Mouse (Mus musculus): ENCODE results near the gene Clic4.
A peak's percentile ranks its signal among the peaks of the same experiment; 100 is the strongest.
"Not testable (repeated sequence)": the region's sequence is repeated elsewhere in the genome, so short reads cannot be mapped to it uniquely, and the experiment has no call there.

Clic4 gene

DNA sequence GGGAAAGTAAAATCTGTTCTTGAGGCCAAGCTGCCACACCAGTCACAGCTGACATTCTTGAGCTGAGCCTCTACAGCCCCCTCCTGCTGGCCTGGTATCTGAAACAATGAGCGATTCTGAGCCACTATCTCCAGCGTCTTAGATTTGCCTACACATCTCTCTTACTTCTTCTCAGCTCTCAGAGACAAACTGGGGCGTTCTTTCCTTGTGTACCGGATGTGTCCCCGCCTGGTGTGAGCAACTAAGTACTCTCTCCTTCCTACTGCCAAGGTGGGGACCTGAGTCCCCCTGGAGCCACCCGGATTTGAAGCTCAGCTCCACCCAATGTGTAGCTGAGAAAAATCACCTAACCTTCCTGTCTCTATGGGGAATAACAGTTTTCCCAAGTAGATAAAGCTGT is 19.2 kb upstream of the Clic4 start:
- peak; percentile 54 for DNase-seq

DNA sequence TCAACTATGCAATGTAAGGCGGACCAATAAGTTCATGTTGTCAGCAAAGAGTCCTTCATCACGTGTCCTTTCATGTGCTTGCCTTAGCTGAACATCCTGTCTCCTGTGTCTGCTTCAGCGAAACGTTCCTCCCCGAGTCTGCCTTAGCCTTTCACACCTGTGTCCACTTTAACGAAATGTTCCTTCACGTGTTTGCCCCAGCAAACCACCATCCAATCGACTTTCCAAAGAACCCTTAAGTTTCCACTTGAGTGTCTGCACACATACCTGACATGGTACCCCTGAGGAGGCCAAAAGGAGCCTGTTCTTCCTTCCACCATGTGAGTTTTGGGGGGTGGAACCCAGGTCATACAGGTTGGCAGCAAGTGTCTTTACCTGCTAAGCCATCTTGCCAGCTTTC is 18.6 kb upstream of the Clic4 start:
- DNase-seq: peak; percentile 61

DNA sequence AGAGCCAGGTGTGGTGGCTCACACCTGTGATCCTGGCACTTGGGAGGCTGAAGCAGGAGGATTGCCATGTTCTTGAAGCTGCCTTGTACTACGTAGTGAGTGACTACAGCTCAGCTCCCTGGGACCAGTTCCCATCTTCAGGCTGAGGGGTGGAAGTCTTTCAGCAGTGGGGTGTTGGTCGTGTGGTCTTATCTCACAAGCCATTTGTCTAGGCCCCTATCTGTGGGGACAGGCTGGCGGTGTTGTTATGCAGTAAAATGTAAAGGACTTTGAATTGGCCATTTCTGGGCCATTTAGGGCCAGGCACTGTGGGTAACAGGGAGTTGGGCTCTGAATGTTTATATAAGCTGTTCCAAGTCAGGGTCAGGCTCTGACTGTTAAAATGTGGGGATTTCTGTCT is 15.4 kb upstream of the Clic4 start:
- DNase-seq: no peak

DNA sequence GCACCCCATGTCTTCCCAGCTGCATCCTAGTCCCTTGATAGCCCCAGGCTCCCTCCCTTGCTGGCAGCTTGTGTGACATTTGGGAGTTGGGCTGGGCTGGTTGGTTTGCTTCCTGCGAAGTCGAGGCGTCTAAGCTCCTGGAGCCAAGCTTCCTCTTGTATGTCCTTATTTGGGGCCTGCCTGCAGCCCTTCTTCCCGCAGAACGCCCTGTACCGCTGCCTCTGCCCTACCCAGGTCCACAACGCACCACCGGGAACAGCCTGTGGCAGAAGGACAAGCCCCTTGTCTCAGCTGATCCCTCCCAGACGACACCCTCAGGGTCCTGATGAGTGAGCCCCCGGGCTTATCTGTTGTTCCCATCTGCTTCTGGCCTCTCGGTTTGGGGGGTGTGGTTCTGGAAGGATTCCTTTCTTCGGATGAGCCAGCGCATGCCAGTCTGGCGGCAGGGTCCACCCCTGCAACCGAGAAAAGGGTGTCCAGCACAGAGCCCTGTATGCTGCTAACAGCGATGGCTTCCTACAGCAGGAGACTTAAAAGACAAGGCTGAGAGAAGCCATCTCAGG is 14.3 kb upstream of the Clic4 start:
- DNase-seq: peak; percentile 87

DNA sequence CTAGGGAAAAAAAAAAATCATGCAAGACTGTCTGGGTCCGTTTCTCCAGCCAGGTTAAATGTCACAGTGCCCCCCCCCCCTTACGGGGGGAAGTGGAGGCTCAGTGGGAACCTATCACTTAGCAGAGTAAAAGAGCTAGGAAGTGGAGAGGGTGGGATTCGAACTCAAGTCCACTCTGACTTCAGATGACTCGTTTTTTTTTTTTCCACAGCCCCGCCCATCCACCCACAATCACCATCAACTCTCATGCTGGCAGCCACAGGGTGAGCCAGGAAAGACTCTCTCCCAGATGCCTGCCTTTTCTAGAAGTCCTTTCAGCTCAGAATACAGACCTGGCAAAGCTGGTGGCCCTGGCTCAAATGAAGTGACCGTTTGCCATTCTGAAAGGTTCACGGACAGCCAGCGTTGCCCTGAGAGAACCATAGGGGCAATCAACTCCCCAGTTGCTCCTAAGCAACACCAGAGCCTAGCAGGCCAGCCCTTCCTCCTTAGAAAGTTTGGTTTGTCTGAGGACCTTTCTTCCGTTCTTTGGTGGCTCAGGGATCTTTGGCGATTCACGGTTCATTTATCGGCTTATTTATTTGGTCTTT is 13.5 kb upstream of the Clic4 start:
- peak; percentile 51 for DNase-seq

DNA sequence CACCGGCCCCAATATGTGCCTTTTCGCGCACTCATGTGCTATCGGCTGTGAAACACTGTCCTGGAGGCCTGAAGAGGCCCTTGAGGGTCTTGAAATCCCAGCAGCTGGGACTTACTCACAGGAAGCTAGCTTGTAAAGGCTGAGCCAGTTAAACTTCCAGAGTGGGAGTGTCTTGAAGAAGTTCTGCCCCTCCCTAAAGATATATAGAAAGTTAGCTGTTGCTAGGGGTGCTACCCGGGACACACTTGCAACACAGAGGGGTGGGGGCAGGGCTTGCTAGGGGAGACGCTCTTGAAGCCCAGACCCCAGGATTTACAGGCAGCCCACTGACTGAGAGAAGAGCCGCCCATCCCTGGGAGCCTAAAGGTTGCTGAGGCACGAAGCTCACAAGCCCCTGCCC is 12.8 kb upstream of the Clic4 start:
- peak; percentile 42 for DNase-seq

DNA sequence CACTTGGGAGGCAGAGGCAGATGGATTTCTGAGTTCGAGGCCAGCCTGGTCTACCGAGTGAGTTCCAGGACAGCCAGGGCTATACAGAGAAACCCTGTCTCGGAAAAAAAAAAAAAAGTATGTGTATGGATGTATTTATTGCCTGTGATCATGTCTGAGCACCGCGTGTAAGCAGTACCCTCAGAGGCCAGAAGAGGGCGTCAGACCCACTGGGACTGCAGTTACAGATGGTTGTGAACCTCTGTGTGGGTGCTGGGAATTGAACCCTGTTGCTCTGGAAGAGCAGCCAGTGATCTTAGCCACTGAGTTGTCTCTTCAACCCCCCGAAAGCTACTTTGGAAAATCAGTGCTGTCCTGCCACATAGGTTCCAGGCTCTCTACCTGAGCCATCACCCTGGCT is 11.3 kb upstream of the Clic4 start:
- DNase-seq: no peak

DNA sequence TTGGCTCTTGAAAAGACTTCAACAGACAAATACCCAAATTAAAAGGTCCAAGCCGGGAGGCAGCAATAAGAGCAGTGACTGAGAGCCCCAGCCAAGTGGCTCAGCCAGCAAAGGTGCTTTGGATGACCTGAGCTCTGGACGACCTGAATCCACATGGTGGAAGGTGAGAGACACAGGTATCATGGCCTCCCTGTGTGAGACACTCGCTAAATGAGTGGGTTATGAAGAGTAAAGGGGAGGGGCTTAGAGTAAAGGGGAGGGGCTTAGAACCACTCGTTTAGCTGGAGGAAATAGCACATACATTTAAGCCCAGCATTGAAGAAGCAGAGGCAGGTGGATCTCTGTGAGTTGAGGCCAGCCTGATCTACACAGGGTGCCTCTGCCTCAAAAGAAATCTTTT is 10.8 kb upstream of the Clic4 start:
- no peak for DNase-seq

DNA sequence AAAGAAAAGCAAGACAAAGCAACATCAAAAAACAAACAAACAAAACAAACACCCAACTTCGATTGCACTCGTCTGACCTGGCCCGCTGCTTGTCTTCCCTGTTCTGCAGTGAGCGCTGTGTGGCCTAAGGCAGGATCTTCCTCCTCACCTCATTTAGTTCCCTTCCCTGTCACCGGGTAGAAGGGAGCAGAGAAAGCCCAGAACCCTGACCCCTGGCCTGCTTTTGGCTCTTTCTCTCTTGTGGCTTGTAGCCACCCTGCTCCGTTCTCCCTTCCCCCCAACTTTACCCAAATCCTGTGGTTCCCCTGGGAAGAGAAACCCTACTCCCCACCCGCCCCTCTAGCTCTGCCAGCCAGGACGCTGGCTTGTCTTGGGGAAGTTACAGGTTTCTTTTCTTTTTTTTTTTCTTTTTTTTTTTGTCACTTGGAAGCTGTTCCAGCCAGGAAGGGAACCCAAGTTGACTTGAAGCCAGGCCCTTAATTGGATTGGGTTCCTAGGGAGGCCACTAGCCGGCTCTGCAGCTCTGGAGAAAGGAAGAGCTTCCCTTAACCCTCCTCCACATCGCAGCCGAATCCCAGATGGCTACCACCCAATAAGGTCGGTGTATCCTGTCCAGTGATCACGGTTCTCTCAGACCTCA is 10.2 kb upstream of the Clic4 start:
- DNase-seq: peak; percentile 69

DNA sequence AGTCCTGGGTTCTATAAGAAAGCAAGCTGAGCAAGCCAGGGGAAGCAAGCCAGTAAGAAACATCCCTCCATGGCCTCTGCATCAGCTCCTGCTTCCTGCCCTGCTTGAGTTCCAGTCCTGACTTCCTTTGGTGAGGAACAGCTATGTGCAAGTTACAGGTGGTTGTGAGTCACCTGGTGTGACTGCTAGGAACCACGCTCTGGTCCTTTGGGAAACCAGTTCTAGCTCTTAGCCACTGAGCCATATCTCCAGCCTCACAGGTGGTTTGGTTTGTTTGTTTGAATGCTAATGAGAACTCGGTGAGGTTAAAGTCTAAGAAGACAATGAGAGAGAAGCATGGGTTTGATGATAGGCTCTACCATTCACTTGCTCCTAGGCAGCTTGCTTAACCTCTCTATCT is 7.4 kb upstream of the Clic4 start:
- not testable (repeated sequence) for DNase-seq

DNA sequence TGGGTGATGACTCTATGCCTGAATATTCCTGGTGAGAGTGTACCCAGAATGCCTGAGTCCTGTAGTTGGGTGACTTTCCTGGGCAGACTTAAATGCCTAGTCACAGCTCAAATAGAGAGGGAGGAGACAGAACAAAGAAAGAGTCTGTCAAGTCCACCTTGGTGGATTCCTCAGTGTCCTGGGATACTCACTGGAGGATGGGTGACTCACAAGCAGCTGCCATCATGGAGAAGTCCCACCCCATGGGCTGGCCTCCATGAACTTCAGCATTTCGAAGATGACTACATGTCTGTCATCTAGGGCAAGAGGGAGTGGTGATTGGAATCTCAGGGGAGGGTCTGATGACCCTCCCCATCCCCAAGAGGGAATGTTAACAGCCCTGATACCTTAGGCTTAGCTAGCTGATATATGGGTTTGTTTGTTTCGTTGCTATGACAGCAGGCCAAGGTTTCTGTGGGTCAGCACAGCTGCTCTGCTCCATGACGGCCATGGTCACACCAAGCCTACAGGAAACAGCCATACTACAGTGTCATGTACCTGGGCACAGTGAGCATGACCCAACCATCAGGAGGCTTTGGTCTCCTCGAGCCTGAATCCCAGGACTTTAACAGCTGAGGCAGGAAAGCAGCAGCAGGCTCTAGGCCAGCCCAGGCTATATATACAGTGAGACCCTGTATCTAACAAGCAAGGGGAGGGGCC is 4.2 kb upstream of the Clic4 start:
- DNase-seq: no peak

DNA sequence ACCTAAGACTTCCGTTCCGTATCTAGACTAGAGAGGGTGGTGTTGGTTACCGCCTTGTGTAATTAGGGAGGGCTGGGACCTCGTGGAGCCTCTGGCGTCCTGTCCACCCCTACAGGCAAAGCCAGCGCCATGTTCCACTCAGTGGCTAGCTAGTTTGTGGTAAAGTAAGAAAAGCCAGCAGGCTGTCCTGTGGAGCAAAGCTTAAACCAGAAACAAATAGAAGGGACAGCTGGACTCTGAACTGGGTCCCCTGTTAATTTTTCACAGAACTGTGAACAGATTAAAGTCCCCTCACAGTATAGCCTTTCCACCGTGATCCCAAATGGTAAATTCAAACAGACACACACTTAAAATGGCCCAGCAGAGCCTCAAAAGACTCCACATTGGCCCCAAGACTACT is 2.1 kb upstream of the Clic4 start:
- DNase-seq: no peak

DNA sequence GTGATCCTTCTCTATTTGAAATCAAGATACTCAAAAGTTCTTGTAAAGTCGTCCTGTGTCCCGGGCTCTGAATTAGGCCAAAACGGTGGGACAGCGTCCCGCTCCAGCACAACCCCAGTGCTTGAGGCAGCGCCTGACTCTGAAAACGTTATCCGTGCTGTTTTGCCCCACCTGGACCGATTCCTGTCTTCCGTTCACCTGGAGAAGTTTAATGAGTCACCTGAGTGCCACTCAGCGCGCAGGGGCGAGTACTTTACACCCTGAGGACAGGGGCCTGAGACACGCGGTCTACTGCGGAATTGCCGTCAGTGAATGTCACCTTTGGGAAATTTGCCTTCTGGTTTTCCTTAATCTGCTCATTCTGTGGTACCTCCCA is 681 bp upstream of the Clic4 start:
- DNase-seq: peak; percentile 83

DNA sequence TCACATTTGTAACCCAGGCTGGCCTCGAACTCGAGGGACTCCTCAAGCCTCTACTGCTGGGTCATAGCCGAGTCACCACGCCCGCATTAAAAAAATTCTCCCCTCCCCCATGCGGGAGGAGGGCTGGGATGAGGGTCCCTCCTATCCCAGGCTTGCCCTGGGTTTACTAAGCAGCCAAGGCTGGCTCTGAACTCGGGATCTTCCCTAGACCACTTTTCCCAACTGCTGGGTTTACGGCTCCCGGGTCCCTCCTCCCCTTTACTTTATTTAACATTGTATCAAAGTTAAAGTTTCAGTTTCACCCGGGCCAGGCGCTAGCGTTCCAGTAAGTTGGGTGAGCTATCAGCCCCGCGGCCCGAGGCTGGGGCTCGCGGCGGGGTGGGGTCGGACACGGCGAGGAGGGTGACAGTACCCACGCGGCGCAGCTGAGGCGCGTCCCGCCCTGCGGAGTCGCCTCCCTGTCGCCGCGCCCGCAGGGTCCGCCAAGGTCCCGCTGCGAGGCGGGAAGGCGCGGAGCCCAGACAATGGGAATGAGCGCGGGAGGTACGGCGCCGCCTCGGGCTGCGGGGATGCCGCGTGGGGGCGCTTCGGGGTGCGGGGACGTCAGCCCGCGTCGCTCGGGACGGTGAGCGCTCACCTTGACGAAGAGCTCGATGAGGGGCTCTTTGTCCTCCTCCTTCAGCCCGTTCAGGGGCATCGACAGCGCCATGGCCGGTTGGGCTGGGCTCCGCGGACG is 565 bp downstream of the Clic4 start:
- DNase-seq: peak; percentile 85

DNA sequence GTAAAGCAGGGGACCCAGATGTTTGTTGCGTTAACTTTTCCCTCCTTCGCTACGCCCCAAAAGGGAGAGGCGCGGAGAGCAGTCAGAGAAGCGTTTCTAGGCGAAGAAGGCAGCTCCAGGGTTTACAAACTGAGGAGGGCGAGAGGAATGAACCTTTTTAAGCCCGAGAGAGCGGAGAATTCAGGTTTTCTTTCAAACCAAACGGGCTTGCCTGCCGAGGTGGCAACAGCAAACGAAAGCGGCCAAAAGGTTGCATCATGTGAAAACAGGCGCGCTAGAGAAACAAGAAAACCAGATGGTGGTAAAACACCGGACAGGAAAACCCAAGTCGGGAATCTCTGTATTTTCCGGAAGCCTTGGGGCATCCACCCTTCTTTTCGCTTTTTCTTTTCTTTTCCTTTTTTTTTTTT is 1.2 kb downstream of the Clic4 start:
- peak; percentile 65 for DNase-seq

DNA sequence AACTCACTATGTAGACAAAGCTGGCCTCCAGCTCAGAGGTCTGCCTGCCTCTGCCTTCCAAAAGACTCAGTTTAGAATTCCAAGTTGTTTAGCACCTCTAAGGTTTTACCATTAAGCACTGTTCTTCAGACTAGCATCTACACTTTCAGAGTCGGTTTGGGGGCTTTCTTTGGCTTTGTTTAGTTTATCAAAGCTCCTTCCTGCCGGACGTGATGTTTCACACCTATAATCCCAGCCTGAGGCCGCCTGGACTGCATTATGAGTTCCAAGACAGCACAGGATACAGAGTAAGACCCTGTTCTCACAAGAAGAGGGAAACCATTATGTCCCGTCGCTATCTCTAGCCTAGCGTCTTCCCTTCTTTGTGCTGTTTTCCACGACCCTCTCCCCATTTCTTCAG is 2.1 kb downstream of the Clic4 start:
- no peak for DNase-seq

DNA sequence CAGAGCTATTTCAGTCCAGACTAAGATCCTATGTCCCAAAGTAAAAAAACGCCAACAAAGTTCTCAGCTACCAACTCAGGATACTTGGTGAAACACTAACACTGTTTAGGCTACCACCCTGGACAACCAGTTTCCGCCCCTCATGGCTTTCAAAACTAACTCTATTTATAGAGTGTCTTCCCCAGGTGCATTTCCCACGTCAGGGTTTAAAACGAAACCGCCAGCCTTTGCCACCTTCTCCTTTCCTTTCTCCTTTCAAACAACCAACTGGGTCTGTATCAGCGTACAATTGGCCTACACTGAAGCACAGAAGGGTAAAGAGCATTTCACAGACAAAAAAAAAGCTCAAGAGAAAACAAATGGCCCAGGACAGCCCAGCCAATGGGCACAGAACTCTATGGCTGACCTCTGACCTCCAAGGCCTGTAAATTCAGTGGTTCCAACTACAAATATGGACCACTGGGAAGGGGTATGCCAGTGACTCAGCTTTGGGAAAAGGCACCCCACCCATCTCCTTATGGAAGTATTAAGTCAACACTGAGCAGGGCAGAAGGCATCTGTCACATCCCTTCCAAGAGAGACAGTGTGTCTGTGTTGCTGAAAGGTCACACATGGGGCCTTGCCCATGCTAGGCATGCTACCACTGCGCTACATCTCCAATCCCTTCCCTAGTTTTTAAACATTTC is 2.8 kb downstream of the Clic4 start:
- DNase-seq: peak; percentile 65

DNA sequence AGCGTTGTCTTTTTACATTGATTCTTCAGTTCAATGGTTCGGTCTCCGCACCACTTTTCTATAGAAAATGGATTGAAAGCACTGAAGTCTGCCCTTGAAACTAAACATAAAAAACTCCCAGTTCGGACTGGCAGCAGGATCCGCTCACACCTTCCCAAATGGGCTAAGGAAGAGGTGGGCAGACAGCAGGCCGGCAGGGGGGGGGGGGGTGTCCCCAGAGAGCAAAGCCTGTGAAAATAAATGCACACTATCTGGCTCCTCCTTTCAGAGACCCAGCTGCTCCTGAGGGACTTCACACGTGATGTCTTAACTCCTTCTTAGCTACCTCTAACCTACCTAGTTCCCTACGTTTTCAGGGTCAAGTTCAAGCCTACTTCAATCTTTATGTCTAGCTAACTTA is 5.1 kb downstream of the Clic4 start:
- no peak for DNase-seq

DNA sequence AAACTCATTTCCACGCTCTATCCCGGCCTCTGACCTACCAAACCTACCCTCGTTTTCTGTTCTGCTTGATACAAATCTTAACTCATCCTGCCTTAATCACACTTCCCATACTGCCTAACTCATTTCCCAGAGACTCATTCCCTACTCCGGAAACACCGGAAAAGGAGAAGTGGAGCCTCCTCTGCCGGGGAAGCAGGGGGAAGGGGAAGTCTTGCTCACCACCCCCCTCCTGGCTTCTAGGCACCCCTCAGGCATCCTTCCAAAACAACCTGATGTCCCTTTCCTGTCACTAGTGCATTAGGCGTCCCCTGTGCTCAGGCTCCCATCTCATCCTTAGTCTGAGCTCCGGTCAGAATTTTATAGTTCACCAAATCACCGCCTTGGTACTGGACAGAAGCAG is 5.6 kb downstream of the Clic4 start:
- DNase-seq: peak; percentile 70

DNA sequence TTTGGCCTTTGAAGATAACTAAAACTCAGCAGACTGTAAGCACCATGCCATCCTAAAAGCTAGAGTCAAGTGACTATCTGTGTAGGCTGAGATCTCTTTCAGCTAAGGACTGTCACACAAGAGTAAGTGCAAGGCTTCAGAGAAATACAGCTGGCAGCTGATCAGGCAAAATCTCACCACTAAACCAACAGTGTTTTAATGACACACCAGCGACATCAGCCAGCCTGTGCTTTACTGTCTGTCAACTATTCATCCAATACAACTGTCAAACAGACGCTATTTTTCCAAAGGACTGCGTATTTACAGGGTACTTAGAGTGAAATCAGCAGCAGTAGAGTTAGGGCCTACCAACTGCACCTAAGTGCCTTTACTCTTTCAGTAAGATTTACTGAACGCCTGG is 12.2 kb downstream of the Clic4 start:
- DNase-seq: no peak

DNA sequence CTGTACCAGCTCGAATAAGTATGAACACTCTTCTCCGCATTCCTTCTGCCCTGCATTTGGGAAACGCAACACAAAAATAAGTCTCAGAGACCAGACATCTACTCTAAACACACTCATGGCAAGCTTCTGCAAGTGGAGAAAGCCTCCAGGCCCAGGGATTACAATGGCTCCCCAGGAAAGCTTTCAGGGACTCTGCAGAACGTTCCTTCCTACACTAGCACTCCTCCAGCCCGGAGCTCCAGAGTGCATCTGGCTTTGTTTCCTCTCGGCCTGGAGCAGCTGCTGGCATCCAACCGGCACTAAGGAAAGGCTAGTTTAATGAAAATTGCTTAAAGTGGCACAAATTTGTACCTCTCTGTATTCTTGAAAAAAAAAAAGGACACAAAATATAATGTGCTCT is 14.1 kb downstream of the Clic4 start:
- no peak for DNase-seq

DNA sequence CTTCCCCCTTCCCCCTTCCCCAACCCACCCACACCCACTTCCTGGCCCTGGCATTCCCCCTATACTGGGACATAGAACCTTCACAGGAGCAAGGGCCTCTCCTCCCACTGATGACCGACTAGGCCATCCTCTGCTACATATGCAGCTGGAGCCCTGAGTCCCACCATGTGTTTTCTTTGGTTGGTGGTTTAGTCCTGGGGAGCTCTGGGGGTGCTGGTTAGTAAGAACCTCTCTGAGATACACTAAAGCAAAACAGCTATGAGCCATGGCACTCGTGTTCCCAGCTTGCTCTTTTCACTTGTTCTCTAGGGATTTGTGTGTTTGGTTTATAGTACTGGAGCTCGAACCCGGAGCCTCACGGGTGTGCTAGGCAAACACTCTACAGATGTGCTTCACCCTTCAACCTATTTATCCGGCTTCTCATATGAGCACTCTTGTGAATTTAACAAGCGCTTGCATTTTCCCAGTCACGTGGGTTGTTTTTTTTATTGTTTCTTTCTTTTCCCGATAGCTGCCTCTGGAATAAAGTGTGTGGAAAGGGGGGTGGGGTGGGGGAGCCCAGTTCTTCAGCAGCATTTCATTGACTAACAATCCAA is 14.6 kb downstream of the Clic4 start:
- DNase-seq: no peak

Measured in lung, postnatal 36 days (tissue).